Mouse (Mus musculus) E14TG2a.4 (cell line): ENCODE measurements around the gene Hist1h2ad.
"Not testable (repeated sequence)": the region's sequence is repeated elsewhere in the genome, so short reads cannot be mapped to it uniquely, and the experiment has no call there.

Experiments used
- H3K27me3 ChIP-seq: 2 replicates; pipeline ENCODE4 v1.6.1; 2014; ENCODE audit warnings: low read length, control low read depth; ENCODE audit not compliant: insufficient read depth
- H3K36me3 ChIP-seq: 2 replicates; pipeline ENCODE4 v1.6.1; 2014; ENCODE audit warnings: low read length, control low read depth; ENCODE audit not compliant: insufficient read depth
- H3K4me1 ChIP-seq: replicated peaks from 2 replicates; pipeline ENCODE4 v1.6.1; 2014; ENCODE audit warnings: low read depth, low read length, control low read depth
- H3K4me3 ChIP-seq: replicated peaks from 2 replicates; pipeline ENCODE4 v1.5.1; 2014; ENCODE audit warnings: mild to moderate bottlenecking, low read length
- H3K9me3 ChIP-seq: 2 replicates; pipeline ENCODE4 v1.6.1; 2014; ENCODE audit warnings: low read length, control low read depth
- CTCF ChIP-seq: conservative IDR thresholded peaks from 2 replicates; pipeline ENCODE4 v1.5.1; 2014; ENCODE audit warnings: low read length
- NANOG ChIP-seq: IDR thresholded peaks from 2 replicates; pipeline ENCODE4 v1.6.1; 2014; ENCODE audit warnings: borderline replicate concordance, low read length, mixed read lengths
- POU5F1 ChIP-seq: IDR thresholded peaks from 2 replicates; pipeline ENCODE4 v1.6.1; 2014; ENCODE audit warnings: low read length, borderline replicate concordance

Hist1h2ad gene

GRCm38 (mm10) chr13:23610393-23610792 is 36.2 kb downstream of the Hist1h2ad start:
- H3K9me3 ChIP-seq = no peaks in the 10 kb centered on the region
- H3K4me1 ChIP-seq = no peaks in the 10 kb centered on the region
- H3K4me3 ChIP-seq = no peak overlapping the region
- no peak for TF ChIP-seq POU5F1
- no peak for TF ChIP-seq NANOG
- no peak for TF ChIP-seq CTCF
- no peaks in the 10 kb centered on the region for H3K36me3 ChIP-seq
- no peaks in the 10 kb centered on the region for H3K27me3 ChIP-seq

- Histone ChIP-seq H3K36me3 (no peaks in the 10 kb centered on the region), H3K4me3 (no peak overlapping the region), H3K4me1 (no peaks in the 10 kb centered on the region), H3K9me3 (no peaks in the 10 kb centered on the region), H3K27me3 (no peaks in the 10 kb centered on the region)
- TF ChIP-seq POU5F1 (no peak), NANOG (no peak), CTCF (no peak)
Measured at GRCm38 (mm10) chr13:23611638-23612037, 37.5 kb downstream of the Hist1h2ad start.

- no peaks in the 10 kb centered on the region for H3K9me3 ChIP-seq
- H3K36me3 ChIP-seq = no peaks in the 10 kb centered on the region
- TF ChIP-seq NANOG = no peak
- no peak for TF ChIP-seq POU5F1
- no peak for TF ChIP-seq CTCF
- peak overlapping the region; percentile 82 for H3K4me3 ChIP-seq
- peaks cover 28% of the 10 kb centered on the region for H3K27me3 ChIP-seq
- peaks cover 28% of the 10 kb centered on the region for H3K4me1 ChIP-seq
Measured at GRCm38 (mm10) chr13:23620056-23620732, 46.0 kb downstream of the Hist1h2ad start.

DNA sequence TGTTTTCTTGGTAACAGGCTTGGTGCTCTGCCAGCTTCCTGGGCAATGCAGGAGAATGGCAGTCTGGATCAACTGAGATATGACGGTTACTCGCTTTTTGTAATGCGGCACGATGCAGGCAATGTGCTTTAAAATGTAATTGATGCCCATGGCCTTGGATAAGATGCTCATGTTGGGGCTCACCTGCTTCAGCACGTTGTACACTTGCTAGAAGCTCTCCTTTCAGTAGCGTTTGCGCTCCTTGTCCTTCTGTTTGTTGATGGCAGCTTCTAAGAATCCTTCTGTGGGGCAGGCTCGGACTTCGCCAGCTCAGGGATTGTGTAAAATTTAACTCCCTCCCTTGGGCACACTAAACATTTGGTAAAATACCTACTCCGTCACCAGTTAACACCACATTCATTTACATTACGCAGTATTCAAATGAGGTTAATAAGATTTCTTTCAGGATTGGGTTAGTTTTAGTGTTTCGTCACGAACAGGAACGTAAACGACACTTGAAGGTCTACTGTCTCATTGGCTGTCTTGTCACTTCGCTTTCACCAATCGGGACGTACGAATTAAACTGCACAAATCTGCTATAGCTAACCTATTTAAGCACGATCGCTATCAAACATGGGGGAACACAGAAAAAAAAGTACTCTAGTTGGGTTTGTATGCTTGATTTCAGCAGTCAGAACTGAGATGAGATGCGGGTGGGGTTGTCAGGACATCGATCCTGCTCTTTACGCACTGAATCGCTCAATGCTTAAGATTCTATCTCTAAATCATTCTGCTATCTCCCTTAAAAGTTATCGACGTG is 46.8 kb downstream of the Hist1h2ad start, which contains the start of gene Hist1h2be:
Gene Hist1h2be (minus strand): TSS at position 392 of the 799 bp plus-strand sequence.
- Histone ChIP-seq H3K27me3 (peaks cover 33% of the 10 kb centered on the region), H3K4me1 (peaks cover 28% of the 10 kb centered on the region), H3K9me3 (no peaks in the 10 kb centered on the region), H3K36me3 (no peaks in the 10 kb centered on the region), H3K4me3 (peak within 1 kb of the TSS; percentile 82)
- TF ChIP-seq CTCF = no peak
- TF ChIP-seq POU5F1 = no peak
- TF ChIP-seq NANOG = no peak

DNA sequence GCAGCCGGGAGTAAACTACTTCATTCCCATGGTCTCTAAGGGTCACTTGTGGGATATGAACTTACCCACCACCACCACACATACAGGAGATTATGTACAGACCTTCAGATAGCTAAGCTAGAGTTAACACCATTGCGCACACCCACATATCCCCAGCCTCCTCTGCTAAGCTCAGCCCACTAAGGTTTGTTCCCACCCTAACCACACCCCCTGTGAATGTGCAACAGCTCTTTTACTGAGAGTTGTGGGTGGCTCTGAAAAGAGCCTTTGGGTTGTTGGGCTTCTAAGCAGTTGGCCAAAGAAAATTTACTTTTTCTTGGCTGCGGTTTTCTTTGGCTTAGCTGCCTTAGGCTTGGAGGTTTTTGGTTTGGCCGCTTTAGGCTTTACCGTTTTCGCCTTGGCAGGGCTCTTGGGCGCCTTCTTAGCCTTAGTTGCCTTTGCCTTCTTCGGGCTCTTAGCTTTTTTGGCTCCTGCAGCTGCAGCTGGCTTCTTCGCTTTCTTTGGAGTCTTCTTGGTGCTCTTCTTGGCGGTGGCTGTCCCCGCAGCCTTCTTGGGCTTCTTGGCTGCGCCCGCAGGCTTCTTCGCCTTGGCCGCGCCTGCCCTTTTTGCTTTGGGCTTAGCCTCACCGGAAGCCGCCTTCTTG is 47.5 kb downstream of the Hist1h2ad start:
- peaks cover 28% of the 10 kb centered on the region for H3K4me1 ChIP-seq
- TF ChIP-seq POU5F1 (no peak), NANOG (no peak), CTCF (no peak)
- H3K27me3 ChIP-seq = peaks cover 34% of the 10 kb centered on the region
- H3K4me3 ChIP-seq = peak overlapping the region; percentile 82
- no peaks in the 10 kb centered on the region for H3K9me3 ChIP-seq
- no peaks in the 10 kb centered on the region for H3K36me3 ChIP-seq

GRCm38 (mm10) chr13:23622175-23622671 is 48.0 kb downstream of the Hist1h2ad start, which contains the start of gene Hist1h1e:
Hist1h1e (minus strand) TSS chr13:23622558.
- H3K27me3 ChIP-seq = peaks cover 35% of the 10 kb centered on the region
- H3K4me1 ChIP-seq = peaks cover 28% of the 10 kb centered on the region
- H3K36me3 ChIP-seq, H3K9me3 ChIP-seq: not testable (repeated sequence)
- H3K4me3 ChIP-seq = peak within 1 kb of the TSS; percentile 82

- H3K4me1 ChIP-seq = peaks cover 28% of the 10 kb centered on the region
- TF ChIP-seq NANOG (no peak), POU5F1 (no peak)
- H3K27me3 ChIP-seq = peaks cover 35% of the 10 kb centered on the region
- no peaks in the 10 kb centered on the region for H3K36me3 ChIP-seq
- H3K9me3 ChIP-seq = no peaks in the 10 kb centered on the region
- peak overlapping the region; percentile 82 for H3K4me3 ChIP-seq
Measured at GRCm38 (mm10) chr13:23622861-23623450, 48.8 kb downstream of the Hist1h2ad start.
